Mouse (Mus musculus): ENCODE results near the gene Smcr8.
"Not testable (repeated sequence)": the region's sequence is repeated elsewhere in the genome, so short reads cannot be mapped to it uniquely, and the experiment has no call there.

Gene Smcr8

DNA sequence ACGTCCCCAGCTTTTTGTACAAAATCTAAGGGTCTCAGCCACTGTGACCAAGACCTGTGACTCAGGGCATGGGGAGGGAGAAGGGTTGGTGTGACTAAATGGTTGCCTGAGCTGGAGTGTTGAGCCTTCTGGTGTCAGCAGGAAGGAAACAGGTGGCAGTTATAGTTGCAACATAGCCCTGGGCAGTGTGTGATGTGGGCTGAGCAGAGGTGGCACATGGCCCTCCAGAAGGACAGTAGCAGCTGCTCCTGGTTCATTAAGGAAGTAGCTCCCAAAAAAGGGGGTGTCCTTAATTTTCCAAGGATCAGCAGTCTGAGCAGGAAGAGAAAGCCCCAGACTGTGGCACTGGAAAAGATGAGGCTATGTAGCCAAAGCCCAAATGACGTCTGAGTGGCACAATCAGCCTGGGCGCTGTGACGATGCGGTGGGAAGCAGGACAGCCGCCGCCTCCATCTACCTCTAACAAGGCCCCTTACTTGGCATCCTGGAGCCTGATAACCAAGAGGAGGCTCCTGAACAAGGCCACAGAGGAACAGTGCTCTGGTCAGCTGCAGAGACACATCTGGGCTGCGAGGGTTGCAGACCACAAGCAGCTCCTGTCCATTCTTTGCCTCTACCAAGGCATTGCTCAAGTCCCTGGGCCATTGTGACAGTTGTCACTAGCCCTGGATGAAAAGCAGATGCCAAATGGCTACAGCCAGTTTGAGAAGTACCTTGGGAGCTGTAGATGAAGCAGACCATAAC lies 7.0 kb downstream of the Smcr8 start:
- DNase-seq: no peak

- peak in 1 of 2 experiments; percentile 43 for DNase-seq
Measured at GRCm38 (mm10) chr11:60787595-60787994, 10.3 kb downstream of the Smcr8 start.

DNA sequence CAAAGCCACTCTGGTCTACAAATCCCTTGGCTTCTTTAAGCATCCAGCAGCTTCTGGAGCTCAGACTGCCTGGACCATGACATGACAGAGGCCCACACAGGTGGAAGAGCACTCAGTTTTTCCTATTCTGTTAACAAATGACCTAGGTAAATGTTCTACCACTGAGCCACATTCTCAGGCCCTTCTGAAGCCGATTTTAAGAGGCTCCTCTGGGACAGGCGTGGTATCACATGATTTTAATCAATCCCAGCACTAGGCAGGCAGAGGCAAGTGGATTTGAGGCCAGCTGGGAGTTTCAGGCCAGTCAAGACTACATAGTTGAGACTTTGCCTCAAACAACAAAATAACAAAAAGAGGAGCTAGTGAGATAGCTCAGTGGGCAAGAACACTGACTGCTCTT lies 13.1 kb downstream of the Smcr8 start:
- DNase-seq: no peak

DNA sequence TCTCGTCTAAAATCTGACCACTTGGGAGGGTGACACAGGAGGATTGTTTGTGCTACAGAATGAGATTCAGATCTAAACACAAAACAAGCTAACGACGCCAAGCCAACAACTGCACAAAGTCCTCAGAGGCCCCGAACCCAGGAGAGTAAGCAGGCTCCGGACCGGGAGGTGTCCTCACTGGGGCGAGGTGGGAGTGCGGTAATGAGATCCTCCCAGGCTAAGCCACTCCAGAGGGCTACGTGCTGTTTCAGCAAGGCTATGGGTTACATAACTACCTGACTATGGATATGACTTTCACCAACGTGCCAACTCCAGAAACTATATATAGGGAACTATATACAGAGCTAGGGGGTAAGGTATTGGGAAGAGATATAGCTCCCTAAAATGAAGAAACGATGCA lies 19.0 kb downstream of the Smcr8 start:
- no peak for DNase-seq

GRCm38 (mm10) chr11:60799977-60800376 lies 22.7 kb downstream of the Smcr8 start:
- no peak for DNase-seq

GRCm38 (mm10) chr11:60800892-60801291 lies 23.6 kb downstream of the Smcr8 start:
- DNase-seq: no peak

GRCm38 (mm10) chr11:60808286-60809070 lies 31.2 kb downstream of the Smcr8 start:
- peak; percentile 67 to 68 for DNase-seq

DNA sequence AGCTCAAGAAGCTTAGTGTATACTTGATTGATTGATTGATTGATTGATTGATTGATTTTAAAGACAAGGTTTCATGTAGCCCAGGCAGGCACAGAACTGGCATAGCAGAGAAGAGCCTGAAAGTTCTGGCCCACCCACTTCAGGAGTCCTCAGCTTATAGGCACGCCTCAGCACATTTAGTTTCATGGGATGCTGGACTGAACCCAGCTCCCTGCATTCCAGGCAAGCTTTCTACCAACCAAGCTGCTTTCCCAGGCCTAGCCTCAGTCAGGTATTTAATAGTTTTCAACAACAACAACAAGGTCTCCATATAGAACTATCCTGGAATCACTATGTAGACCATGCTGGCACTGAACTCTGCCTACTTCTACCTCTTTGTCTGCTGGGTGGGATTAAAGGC lies 32.2 kb downstream of the Smcr8 start:
- DNase-seq: no peak

GRCm38 (mm10) chr11:60810046-60810965 lies 33.0 kb downstream of the Smcr8 start:
- no peak for DNase-seq

DNA sequence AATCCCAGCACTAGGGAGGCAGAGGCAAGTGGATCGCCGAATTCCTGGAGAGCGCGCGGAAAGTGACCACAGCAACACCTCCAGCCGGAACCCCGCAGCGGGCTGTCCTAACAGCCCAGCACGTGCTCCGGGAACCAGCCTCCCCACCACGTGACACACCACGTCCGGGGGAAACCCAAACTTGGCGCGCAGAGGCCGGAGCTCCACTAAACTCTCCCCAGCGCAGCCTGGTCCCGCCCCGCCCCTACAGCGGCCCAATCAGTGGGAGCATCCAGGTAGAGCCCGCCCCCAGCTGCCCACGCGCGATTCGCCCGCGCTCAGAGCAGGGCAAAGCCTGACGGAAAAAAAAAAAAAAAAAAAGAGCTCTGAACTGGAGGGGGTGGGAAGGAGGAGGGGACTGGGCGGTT lies 33.7 kb downstream of the Smcr8 start:
- DNase-seq: peak; percentile 95 to 97

GRCm38 (mm10) chr11:60811618-60812017 lies 34.3 kb downstream of the Smcr8 start, which contains the start of gene Shmt1:
Gene Shmt1, minus strand, starts transcription at chr11:60811718.
- not testable (repeated sequence) for DNase-seq

DNA sequence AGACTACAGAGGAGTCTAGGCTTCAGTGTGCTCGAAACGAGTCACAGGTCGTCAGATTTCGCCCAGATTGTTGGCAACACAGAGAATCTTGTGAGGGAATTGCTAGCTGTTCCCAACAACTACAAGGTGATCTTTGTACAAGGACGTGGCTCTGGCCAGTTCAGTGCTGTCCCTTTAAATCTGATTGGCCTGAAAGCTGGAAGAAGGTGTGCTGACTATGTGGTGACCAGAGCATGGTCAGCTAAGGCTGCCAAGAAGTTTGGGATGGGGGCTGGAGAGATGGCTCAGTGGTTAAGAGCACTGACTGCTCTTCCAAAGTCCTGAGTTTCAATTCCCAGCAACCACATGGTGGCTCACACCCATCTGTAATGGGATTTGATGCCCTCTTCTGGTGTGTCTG lies 39.1 kb downstream of the Smcr8 start:
- DNase-seq: no peak

GRCm38 (mm10) chr11:60823771-60824170 lies 46.4 kb downstream of the Smcr8 start:
- no peak for DNase-seq

DNA sequence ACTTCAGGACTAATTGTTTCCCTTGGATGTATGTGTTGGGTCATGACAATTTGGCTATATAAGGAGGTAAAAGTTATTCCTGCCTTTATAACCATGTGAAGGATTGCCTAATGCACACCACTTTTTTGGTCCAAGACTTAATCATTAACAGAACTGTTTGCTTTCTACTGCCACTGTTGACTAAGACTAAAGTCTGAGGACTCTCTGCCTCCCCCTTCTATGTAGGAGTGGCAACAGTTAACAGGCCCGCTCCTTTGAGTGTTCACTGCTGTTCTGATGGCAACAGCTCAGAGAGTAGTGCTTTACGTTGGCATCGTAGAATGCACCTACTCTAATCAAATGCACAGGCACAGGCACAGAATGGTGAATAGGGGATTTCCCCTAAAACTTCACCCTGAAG lies 47.9 kb downstream of the Smcr8 start:
- peak; percentile 30 to 31 for DNase-seq

- no peak for DNase-seq
Measured at GRCm38 (mm10) chr11:60826700-60827099, 49.4 kb downstream of the Smcr8 start.

DNA sequence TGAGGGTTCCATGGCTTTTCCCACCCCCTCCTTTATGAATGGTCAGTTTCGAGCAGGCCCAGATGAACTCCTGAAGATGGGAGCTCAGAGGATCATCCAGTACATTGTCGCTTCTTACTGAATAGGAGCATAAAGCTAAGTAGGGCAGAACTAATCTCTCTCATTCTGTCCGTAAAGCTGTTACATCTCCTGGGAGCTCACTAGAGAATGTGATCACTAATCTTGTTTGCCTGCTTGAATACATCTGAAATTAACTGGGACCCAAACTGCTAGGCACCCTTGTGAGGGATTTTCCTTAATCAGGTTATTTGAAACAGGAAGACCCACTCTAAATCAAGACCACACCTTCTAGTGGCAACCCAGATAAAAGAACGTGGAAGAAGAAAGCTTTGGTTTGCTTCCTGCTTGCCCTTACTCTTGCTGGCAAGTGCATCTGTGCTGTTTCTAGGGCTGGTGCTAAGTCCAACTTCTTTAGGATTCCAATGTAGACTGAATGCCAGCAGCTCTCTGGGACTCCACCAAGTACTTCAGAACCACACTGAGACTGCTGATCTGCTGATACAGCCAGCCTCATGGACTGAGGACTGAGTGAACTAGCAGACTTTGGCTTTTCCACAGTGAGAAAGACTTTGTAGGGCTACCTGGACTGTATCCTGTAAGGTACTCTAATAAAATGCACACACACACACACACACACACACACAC lies 50.1 kb downstream of the Smcr8 start:
- no peak for DNase-seq

DNA sequence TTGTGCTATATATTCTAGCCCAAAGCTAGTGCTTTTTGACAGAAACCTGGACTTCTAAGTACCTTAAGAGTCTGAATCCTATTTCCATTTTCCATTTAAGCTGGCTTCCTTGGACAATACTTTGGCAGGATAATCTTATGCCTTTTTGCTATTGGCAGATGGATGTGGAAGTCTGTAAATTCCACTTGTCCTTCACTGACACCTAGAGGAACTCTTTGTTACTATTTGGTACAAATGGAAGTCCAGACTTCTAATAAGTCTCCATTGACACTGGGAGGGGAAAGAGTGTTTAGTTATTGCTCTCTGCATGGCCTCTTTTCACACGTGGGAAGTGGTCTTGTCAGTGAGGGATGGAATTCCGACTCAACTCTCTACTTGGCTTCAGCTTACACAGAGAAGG lies 51.6 kb downstream of the Smcr8 start:
- no peak for DNase-seq

DNA sequence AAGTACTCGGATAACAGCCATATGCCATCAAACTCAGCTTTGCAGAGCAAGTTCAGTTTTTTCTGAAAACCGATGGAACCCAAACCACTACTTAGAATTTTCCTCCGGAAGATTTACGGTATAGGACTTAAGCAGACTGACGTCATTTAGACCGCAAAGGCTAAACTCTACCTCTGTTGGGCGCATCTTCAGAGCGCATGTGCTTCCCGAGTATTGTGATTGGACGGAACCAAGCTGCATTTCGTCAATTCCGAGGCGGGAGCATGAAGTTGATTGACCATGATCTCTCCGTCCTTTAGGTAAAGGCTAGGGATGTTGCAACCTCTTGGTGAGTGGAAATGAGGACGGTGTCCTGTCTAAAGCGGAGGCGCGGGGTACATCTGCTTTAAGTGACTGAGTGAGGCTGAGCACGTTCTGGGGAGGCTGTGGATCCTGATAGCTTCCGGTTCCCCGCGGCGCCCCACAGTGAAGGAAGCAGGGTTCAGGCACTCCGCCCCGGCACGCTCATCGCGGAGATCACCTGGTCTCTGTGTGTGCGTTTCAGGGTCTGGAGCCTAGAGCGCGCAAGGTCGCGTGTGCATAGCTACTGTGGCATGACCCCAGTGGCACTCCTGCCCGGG lies 53.2 kb downstream of the Smcr8 start, which contains the start of gene Dhrs7b:
Gene Dhrs7b, plus strand, starts transcription at position 199 of the 620 bp plus-strand sequence.
- DNase-seq: peak; percentile 89 to 90

GRCm38 (mm10) chr11:60836897-60837296 lies 59.6 kb downstream of the Smcr8 start:
- DNase-seq: no peak

Data from lung, postnatal 4 days (tissue).